Mouse (Mus musculus) left cerebral cortex, postnatal 25 days (tissue): ENCODE data around the gene Rreb1. TPM values are rescaled to one million over a fixed set of nuclear protein-coding genes. Genes with fewer than 3 reads are reported as not detected.

ENCODE experiments used
- DNase-seq, 2 experiments: peaks; one replicate each; pipeline ENCODE4 v3.0.0; 2022; ENCODE audit warnings: low spot score in 2 of 2, mixed read lengths in 1 of 2
- intact Hi-C: fragments of 180-260 bp; cut with DNase I; formaldehyde crosslinking; loops from one replicate; pipeline ENCODE4 v1.15.1; 2025
- total RNA-seq, 2 experiments: library from RNA; stranded (reverse); gene quantifications; 2 replicates each; pipeline ENCODE4 v1.2.3; 2021

Rreb1 gene
- 10 to 100 TPM; 29.4 to 30.1 TPM for total RNA-seq

GRCm38 (mm10) chr13:37778147-37778593 lies at the start of gene Rreb1:
Gene Rreb1, plus strand, starts transcription at chr13:37778400.
- intact Hi-C loops, result no loop called here

GRCm38 (mm10) chr13:37728551-37728950 lies 49.6 kb upstream of the Rreb1 start:
- DNase-seq, result no peak
- intact Hi-C loops, result no loop called here

More at GRCm38 (mm10) chr13:37778147-37778593, at the start of gene Rreb1:
- DNase-seq, result peak; percentile 24 to 53

GRCm38 (mm10) chr13:37731914-37732693 lies 46.1 kb upstream of the Rreb1 start:
- intact Hi-C loops, result no loop called here
- DNase-seq, result no peak

GRCm38 (mm10) chr13:37734501-37734900 lies 43.7 kb upstream of the Rreb1 start:
- DNase-seq, result no peak
- intact Hi-C loops, result no loop called here

GRCm38 (mm10) chr13:37740111-37740510 lies 38.1 kb upstream of the Rreb1 start:
- intact Hi-C loops, result no loop called here
- DNase-seq, result no peak

- intact Hi-C loops, result no loop called here
- DNase-seq, result no peak
These were observed 37.4 kb upstream of the Rreb1 start for GRCm38 (mm10) chr13:37740752-37741151.

- DNase-seq, result no peak
- intact Hi-C loops, result no loop called here
These were observed 36.0 kb upstream of the Rreb1 start for GRCm38 (mm10) chr13:37742248-37742647.

GRCm38 (mm10) chr13:37747504-37747903 lies 30.7 kb upstream of the Rreb1 start:
- intact Hi-C loops, result no loop called here
- DNase-seq, result no peak

GRCm38 (mm10) chr13:37749485-37749884 lies 28.7 kb upstream of the Rreb1 start:
- intact Hi-C loops, result no loop called here
- DNase-seq, result peak; percentile 11 to 59

- peak in 1 of 2 experiments; percentile 58 for DNase-seq
- intact Hi-C loops, result loop anchor here (5.0 kb wide), 1 partner anchor 51 kb away; no protein-coding TSS in a partner anchor
These were observed 26.8 kb upstream of the Rreb1 start for GRCm38 (mm10) chr13:37751154-37751950.

GRCm38 (mm10) chr13:37759341-37760012 lies 18.7 kb upstream of the Rreb1 start:
- DNase-seq, result no peak
- intact Hi-C loops, result no loop called here

GRCm38 (mm10) chr13:37760013-37760342 lies 18.2 kb upstream of the Rreb1 start:
- intact Hi-C loops, result no loop called here
- no peak for DNase-seq

- intact Hi-C loops, result no loop called here
- no peak for DNase-seq
These were observed 17.8 kb upstream of the Rreb1 start for GRCm38 (mm10) chr13:37760373-37760772.

GRCm38 (mm10) chr13:37760957-37761941 lies 17.0 kb upstream of the Rreb1 start:
- DNase-seq, result peak in 1 of 2 experiments; percentile 12
- intact Hi-C loops, result no loop called here

- intact Hi-C loops, result no loop called here
- no peak for DNase-seq
These were observed 14.3 kb upstream of the Rreb1 start for GRCm38 (mm10) chr13:37763800-37764407.

GRCm38 (mm10) chr13:37769777-37770176 lies 8.4 kb upstream of the Rreb1 start:
- DNase-seq, result no peak
- intact Hi-C loops, result no loop called here

- no peak for DNase-seq
- intact Hi-C loops, result no loop called here
These were observed 4.7 kb upstream of the Rreb1 start for GRCm38 (mm10) chr13:37773476-37773875.

GRCm38 (mm10) chr13:37776675-37777074 lies 1.5 kb upstream of the Rreb1 start:
- no peak for DNase-seq
- intact Hi-C loops, result no loop called here
